ENCODE assay signal across 8 mouse cellular contexts in genomic region chr7:133176256-133177178, GRCm38 (mm10). TPM values are rescaled to one million over a fixed set of nuclear protein-coding genes. Genes with fewer than 3 reads are reported as not detected.
A peak's percentile ranks its signal among the peaks of the same experiment; 100 is the strongest.
DNase-seq lines count a peak whose midpoint lies in the region; ATAC-seq and TF ChIP-seq lines count a peak whose summit lies in the region.

No protein-coding gene starts in this region.

- no peaks in the 10 kb centered on the region for H3K9me3 ChIP-seq in lung, postnatal 0 days (ENCODE audit: low read length)
- no peaks in the 10 kb centered on the region for H3K9me3 ChIP-seq in hindbrain, embryonic 12.5 days (replicated peaks)
- no peaks in the 10 kb centered on the region for H3K9me3 ChIP-seq in hindbrain, embryonic 10.5 days

- intact Hi-C loops in left cerebral cortex, postnatal 4 days (cut with DNase I), result no loop called here

- H3K36me3 ChIP-seq in lung, postnatal 0 days (ENCODE audit: insufficient read depth, low read length), result no peaks in the 10 kb centered on the region
- no peaks in the 10 kb centered on the region for H3K36me3 ChIP-seq in hindbrain, embryonic 12.5 days
- no peaks in the 10 kb centered on the region for H3K36me3 ChIP-seq in hindbrain, embryonic 10.5 days

- TF ChIP-seq EP300 in lung, postnatal 0 days (IDR thresholded peaks at IDR 0.05), result peak; percentile 77

- ATAC-seq in lung, postnatal 0 days, result peak; percentile 92
- no peak for ATAC-seq in hindbrain, embryonic 12.5 days (ENCODE audit: low FRiP score)

- DNase-seq in left cerebral cortex, postnatal 4 days, result peak; percentile 91
- DNase-seq in left cerebral cortex, adult 8-10 months (ENCODE audit: low spot score in 2 of 2), result no peak
- DNase-seq in cerebellum, adult 11-12 months, result peak; percentile 80
- DNase-seq in heart, adult 9 months (ENCODE audit: low spot score in 2 of 2), result peak; percentile 55 to 56
- peak; percentile 72 for DNase-seq in lung, postnatal 0 days (ENCODE audit: low spot score)
- no peak for DNase-seq in spleen, postnatal 4 days (ENCODE audit: low spot score in 2 of 2)
- no peak for DNase-seq in hindbrain, embryonic 10.5 days (ENCODE audit: low spot score)

- no peak overlapping the region for H3K4me2 ChIP-seq in lung, postnatal 0 days (replicated peaks; ENCODE audit: low read depth, low read length)
- no peak overlapping the region for H3K4me2 ChIP-seq in hindbrain, embryonic 12.5 days (replicated peaks)

- H3K4me1 ChIP-seq in lung, postnatal 0 days (ENCODE audit: insufficient read depth, low read depth, low read length), result peaks cover 3% of the 10 kb centered on the region; the same call in 1 of the 2 replicates
- H3K4me1 ChIP-seq in hindbrain, embryonic 12.5 days, result no peaks in the 10 kb centered on the region
- H3K4me1 ChIP-seq in hindbrain, embryonic 10.5 days (replicated peaks), result no peaks in the 10 kb centered on the region

- no peak for TF ChIP-seq CTCF in lung, postnatal 0 days (IDR thresholded peaks at IDR 0.05)

- no peak overlapping the region for H3K4me3 ChIP-seq in lung, postnatal 0 days (ENCODE audit: low read depth, low read length)
- H3K4me3 ChIP-seq in hindbrain, embryonic 12.5 days, result no peak overlapping the region
- no peak overlapping the region for H3K4me3 ChIP-seq in hindbrain, embryonic 10.5 days

- H3K27ac ChIP-seq in lung, postnatal 0 days (ENCODE audit: low read length), result no peak overlapping the region
- H3K27ac ChIP-seq in hindbrain, embryonic 12.5 days, result no peak overlapping the region
- H3K27ac ChIP-seq in hindbrain, embryonic 10.5 days, result no peak overlapping the region

- WGBS in lung, postnatal 0 days, result 38% methylated on average over 10 of the region's 10 CpGs
- WGBS in hindbrain, embryonic 12.5 days, result 72% methylated on average over 10 of the region's 10 CpGs
- 82% methylated on average over 10 of the region's 10 CpGs for WGBS in hindbrain, embryonic 10.5 days

- no peak overlapping the region for H3K9ac ChIP-seq in lung, postnatal 0 days (replicated peaks; ENCODE audit: low read depth)
- H3K9ac ChIP-seq in hindbrain, embryonic 12.5 days, result no peak overlapping the region

- H3K27me3 ChIP-seq in lung, postnatal 0 days (replicated peaks; ENCODE audit: insufficient read depth, low read length), result no peaks in the 10 kb centered on the region
- H3K27me3 ChIP-seq in hindbrain, embryonic 12.5 days, result 0 out of 2 replicates have a peak, but pooled peaks cover 2% of the 10 kb centered on the region
- no peaks in the 10 kb centered on the region for H3K27me3 ChIP-seq in hindbrain, embryonic 10.5 days (ENCODE audit: insufficient read depth, poor library complexity, severe bottlenecking)

RNA-seq across cellular contexts. Expression of gene Ctbp2, which starts 52.4 kb away (rescaled TPM):
- 10 to 100 TPM; 41.0 to 48.8 TPM for total RNA-seq in left cerebral cortex, postnatal 4 days (2021)
- 10 to 100 TPM; 26.0 to 30.6 (median 27.5) TPM for total RNA-seq in left cerebral cortex, adult 8-10 months (2022)
- 45.6 and 51.2 TPM in 2 replicates for polyA plus RNA-seq in lung, postnatal 0 days (2015; fragmentation: Nextera tagmentation; extraction: Ambion mirVana)
- 110 and 115 TPM in 2 replicates for polyA plus RNA-seq in hindbrain, embryonic 12.5 days (2016; fragmentation: Nextera tagmentation; extraction: Ambion mirVana)
- 119 and 123 TPM in 2 replicates for polyA plus RNA-seq in hindbrain, embryonic 10.5 days (2016; fragmentation: Nextera tagmentation; extraction: Ambion mirVana)

RNA-seq across cellular contexts. Expression of gene Fgfr2, which starts 53.4 kb away (rescaled TPM):
- total RNA-seq in left cerebral cortex, postnatal 4 days (2021), result 10 to 100 TPM; 35.8 to 40.8 TPM
- total RNA-seq in left cerebral cortex, adult 8-10 months (2022), result 10 to 100 TPM; 50.6 to 73.1 (median 64.8) TPM
- polyA plus RNA-seq in lung, postnatal 0 days (2015; fragmentation: Nextera tagmentation; extraction: Ambion mirVana), result 100 and 110 TPM in 2 replicates
- 79.0 and 81.1 TPM in 2 replicates for polyA plus RNA-seq in hindbrain, embryonic 12.5 days (2016; fragmentation: Nextera tagmentation; extraction: Ambion mirVana)
- polyA plus RNA-seq in hindbrain, embryonic 10.5 days (2016; fragmentation: Nextera tagmentation; extraction: Ambion mirVana), result 87.4 and 92.5 TPM in 2 replicates

Comparison
In these comparisons a context has a peak if more than half of its experiments do, and no peak if none do; other contexts are left out.
1. DNase-seq: peak in left cerebral cortex, postnatal 4 days (single experiment), cerebellum, adult 11-12 months (single experiment), heart, adult 9 months (2 of 2) and lung, postnatal 0 days (single experiment); none in left cerebral cortex, adult 8-10 months (0 of 2), spleen, postnatal 4 days (0 of 2) and hindbrain, embryonic 10.5 days (single experiment).